In genomic region chr3:129194436-129194835, GRCm38 (mm10) we compare ENCODE assay signal across 17 mouse cellular contexts. TPM values are rescaled to one million over a fixed set of nuclear protein-coding genes. Genes with fewer than 3 reads are reported as not detected.
"Had no signal": no experiment of that assay in that cellular context is flagged by ENCODE, and none has a peak within 500 bp of the region (broad histone marks: within the 10 kb centered on the region; RNA-seq: fewer than 3 reads in every experiment).

No protein-coding gene starts in this region.

- ATAC-seq: liver, postnatal 0 days had no signal

- DNase-seq: kidney, adult 11 months; kidney, adult 9 months; liver; liver, embryonic 13.5 days; liver, postnatal 0 days; right cerebral cortex, postnatal 4 days; spleen, adult 18-20 months; thymus, adult 18-20 months; thymus, postnatal 14 days had no signal

- H3K9ac ChIP-seq: limb, embryonic 12.5 days; liver, embryonic 13.5 days; liver, postnatal 0 days; lung, embryonic 15.5 days; neural tube, embryonic 13.5 days had no signal

- H3K4me3 ChIP-seq: layer of hippocampus, adult 2 months; limb, embryonic 12.5 days; liver, embryonic 13.5 days; lung, embryonic 15.5 days; neural tube, embryonic 13.5 days had no signal

- H3K36me3 ChIP-seq: limb, embryonic 12.5 days; liver, embryonic 13.5 days; lung, embryonic 15.5 days; neural tube, embryonic 13.5 days had no signal

- H3K4me2 ChIP-seq: limb, embryonic 12.5 days; liver, embryonic 13.5 days; lung, embryonic 15.5 days; neural tube, embryonic 13.5 days had no signal

- H3K27ac ChIP-seq: kidney, postnatal 0 days; layer of hippocampus, adult 2 months; limb, embryonic 12.5 days; liver, embryonic 13.5 days; lung, embryonic 15.5 days; neural tube, embryonic 13.5 days had no signal

- H3K9me3 ChIP-seq: limb, embryonic 12.5 days; liver, embryonic 13.5 days; lung, embryonic 15.5 days; neural tube, embryonic 13.5 days had no signal

- H3K4me1 ChIP-seq: liver, embryonic 13.5 days had no signal

RNA-seq across cellular contexts. Expression of gene Pitx2, which starts 5.2 kb away (rescaled TPM):
- total RNA-seq: layer of hippocampus, adult 2 months; layer of hippocampus, postnatal 10 days; left cerebral cortex, postnatal 36 days; megakaryocyte-erythroid progenitor cell, adult 5-6 weeks had no signal
